Mouse (Mus musculus): Measurements from ENCODE around the gene Smg8.
"Not testable (repeated sequence)": the region's sequence is repeated elsewhere in the genome, so short reads cannot be mapped to it uniquely, and the experiment has no call there.

Gene Smg8

GRCm38 (mm10) chr11:87062087-87062486, 24.5 kb downstream of the Smg8 start:
- Histone ChIP-seq H3K4me3 (replicated peaks; ENCODE audit: low read length) (no peak overlapping the region), H3K27me3 (ENCODE audit: insufficient read depth, low read length) (peaks cover 19% of the 10 kb centered on the region), H3K4me1 (replicated peaks; ENCODE audit: low read depth, low read length) (no peaks in the 10 kb centered on the region; the same call in 1 of the 2 replicates), H3K9me3 (ENCODE audit: low read length) (no peaks in the 10 kb centered on the region), H3K36me3 (ENCODE audit: insufficient read depth, low read length) (no peaks in the 10 kb centered on the region)
- TF ChIP-seq POU5F1 (IDR thresholded peaks at IDR 0.05; ENCODE audit: borderline replicate concordance, low read length) (no peak), NANOG (IDR thresholded peaks at IDR 0.05; ENCODE audit: borderline replicate concordance, low read length) (no peak), CTCF (conservative IDR thresholded peaks at IDR 0.05; ENCODE audit: low read length) (no peak)

DNA sequence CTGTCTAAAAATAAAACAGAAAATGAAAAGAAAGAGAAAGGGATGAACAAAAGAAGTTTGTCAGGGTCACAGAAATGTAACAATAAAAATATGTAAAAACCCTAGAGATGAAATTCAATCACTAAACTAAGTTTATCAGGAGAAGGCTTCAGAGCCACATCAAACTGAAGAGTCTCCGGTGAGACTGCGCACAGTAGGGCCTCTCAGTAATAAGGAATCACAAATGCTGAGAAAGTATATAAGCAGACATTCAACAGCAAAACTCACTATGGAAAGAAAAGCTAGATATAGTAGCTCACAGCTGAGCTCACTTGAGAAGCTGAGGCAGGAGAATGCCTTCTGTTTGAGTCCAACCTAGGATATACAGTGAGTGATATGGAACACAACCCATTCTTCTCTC, 26.2 kb downstream of the Smg8 start:
- Histone ChIP-seq H3K36me3 (ENCODE audit: insufficient read depth, low read length) (no peaks in the 10 kb centered on the region), H3K9me3 (ENCODE audit: low read length) (no peaks in the 10 kb centered on the region), H3K4me3 (replicated peaks; ENCODE audit: low read length) (no peak overlapping the region), H3K4me1 (replicated peaks; ENCODE audit: low read depth, low read length) (no peaks in the 10 kb centered on the region; the same call in 1 of the 2 replicates), H3K27me3 (ENCODE audit: insufficient read depth, low read length) (peaks cover 12% of the 10 kb centered on the region; the same call in 1 of the 2 replicates)
- TF ChIP-seq CTCF (conservative IDR thresholded peaks at IDR 0.05; ENCODE audit: low read length) = no peak
- no peak for TF ChIP-seq POU5F1 (IDR thresholded peaks at IDR 0.05; ENCODE audit: borderline replicate concordance, low read length)
- no peak for TF ChIP-seq NANOG (IDR thresholded peaks at IDR 0.05; ENCODE audit: borderline replicate concordance, low read length)

GRCm38 (mm10) chr11:87056286-87056685, 30.3 kb downstream of the Smg8 start:
- TF ChIP-seq NANOG (IDR thresholded peaks at IDR 0.05; ENCODE audit: borderline replicate concordance, low read length) (no peak), POU5F1 (IDR thresholded peaks at IDR 0.05; ENCODE audit: borderline replicate concordance, low read length) (no peak), CTCF (conservative IDR thresholded peaks at IDR 0.05; ENCODE audit: low read length) (no peak)
- no peaks in the 10 kb centered on the region for H3K9me3 ChIP-seq (ENCODE audit: low read length)
- no peaks in the 10 kb centered on the region for H3K27me3 ChIP-seq (ENCODE audit: insufficient read depth, low read length)
- no peaks in the 10 kb centered on the region for H3K36me3 ChIP-seq (ENCODE audit: insufficient read depth, low read length)
- no peaks in the 10 kb centered on the region for H3K4me1 ChIP-seq (replicated peaks; ENCODE audit: low read depth, low read length)
- H3K4me3 ChIP-seq (replicated peaks; ENCODE audit: low read length) = no peak overlapping the region

- H3K4me1 ChIP-seq (replicated peaks; ENCODE audit: low read depth, low read length); H3K4me3 ChIP-seq (replicated peaks; ENCODE audit: low read length); H3K36me3 ChIP-seq (ENCODE audit: insufficient read depth, low read length); H3K9me3 ChIP-seq (ENCODE audit: low read length); H3K27me3 ChIP-seq (ENCODE audit: insufficient read depth, low read length): not testable (repeated sequence)
These were observed 37.7 kb downstream of the Smg8 start for GRCm38 (mm10) chr11:87048900-87049299.

DNA sequence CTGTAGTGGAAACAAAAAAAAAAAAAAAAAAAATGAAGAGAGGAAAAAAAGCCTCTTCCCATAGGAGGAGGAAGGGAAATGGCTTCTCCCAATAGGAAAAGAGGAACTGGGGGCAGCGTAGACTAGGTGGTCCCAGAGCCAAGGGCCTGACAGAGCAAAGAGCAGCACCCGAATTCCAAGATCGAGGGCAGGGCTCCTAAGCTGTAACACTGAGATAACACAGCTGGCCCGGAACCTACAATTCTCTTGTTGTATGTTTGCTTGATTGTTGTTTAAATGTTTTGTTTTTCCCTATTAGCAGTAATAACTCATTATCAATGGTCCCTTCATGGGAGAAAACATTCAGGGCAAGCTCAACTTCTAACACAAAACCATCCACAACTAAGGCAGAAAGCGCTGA, 39.6 kb downstream of the Smg8 start:
- no peaks in the 10 kb centered on the region for H3K9me3 ChIP-seq (ENCODE audit: low read length)
- TF ChIP-seq CTCF (conservative IDR thresholded peaks at IDR 0.05; ENCODE audit: low read length) = no peak
- TF ChIP-seq POU5F1 (IDR thresholded peaks at IDR 0.05; ENCODE audit: borderline replicate concordance, low read length) = no peak
- TF ChIP-seq NANOG (IDR thresholded peaks at IDR 0.05; ENCODE audit: borderline replicate concordance, low read length) = no peak
- no peak overlapping the region for H3K4me3 ChIP-seq (replicated peaks; ENCODE audit: low read length)
- H3K36me3 ChIP-seq (ENCODE audit: insufficient read depth, low read length) = no peaks in the 10 kb centered on the region
- no peaks in the 10 kb centered on the region for H3K27me3 ChIP-seq (ENCODE audit: insufficient read depth, low read length)
- no peaks in the 10 kb centered on the region for H3K4me1 ChIP-seq (replicated peaks; ENCODE audit: low read depth, low read length)

DNA sequence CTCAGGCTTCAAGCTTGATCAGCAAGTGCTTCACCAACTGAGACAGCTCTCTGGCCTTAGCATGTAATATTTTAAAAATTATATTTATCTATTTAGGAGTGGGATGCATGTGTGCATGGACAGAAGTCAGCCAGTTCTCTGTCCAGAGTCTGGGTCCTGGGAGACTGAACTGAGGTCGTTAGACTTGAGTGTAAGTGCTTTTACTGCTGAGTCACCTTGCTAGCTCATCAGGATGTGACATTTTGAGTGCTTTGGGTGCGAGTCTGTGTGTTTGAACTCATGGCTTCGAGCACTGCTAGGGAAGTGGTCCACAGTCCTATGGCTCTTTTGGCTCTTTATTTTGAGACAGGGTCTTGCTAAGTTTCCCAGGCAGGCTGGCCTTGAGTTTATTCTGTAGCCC, 43.5 kb downstream of the Smg8 start:
- TF ChIP-seq POU5F1 (IDR thresholded peaks at IDR 0.05; ENCODE audit: borderline replicate concordance, low read length) (no peak), CTCF (conservative IDR thresholded peaks at IDR 0.05; ENCODE audit: low read length) (no peak), NANOG (IDR thresholded peaks at IDR 0.05; ENCODE audit: borderline replicate concordance, low read length) (no peak)
- Histone ChIP-seq H3K36me3 (ENCODE audit: insufficient read depth, low read length) (no peaks in the 10 kb centered on the region), H3K4me3 (replicated peaks; ENCODE audit: low read length) (no peak overlapping the region), H3K9me3 (ENCODE audit: low read length) (no peaks in the 10 kb centered on the region), H3K4me1 (replicated peaks; ENCODE audit: low read depth, low read length) (no peaks in the 10 kb centered on the region), H3K27me3 (ENCODE audit: insufficient read depth, low read length) (0 out of 2 replicates have a peak, but pooled peaks cover 2% of the 10 kb centered on the region)

GRCm38 (mm10) chr11:87039307-87039963, 47.1 kb downstream of the Smg8 start:
- H3K4me3 ChIP-seq (replicated peaks; ENCODE audit: low read length) = no peak overlapping the region
- no peaks in the 10 kb centered on the region for H3K4me1 ChIP-seq (replicated peaks; ENCODE audit: low read depth, low read length)
- no peaks in the 10 kb centered on the region for H3K36me3 ChIP-seq (ENCODE audit: insufficient read depth, low read length)

GRCm38 (mm10) chr11:87036180-87036579, 50.4 kb downstream of the Smg8 start:
- Histone ChIP-seq H3K27me3 (ENCODE audit: insufficient read depth, low read length) (0 out of 2 replicates have a peak, but pooled peaks cover 2% of the 10 kb centered on the region), H3K4me1 (replicated peaks; ENCODE audit: low read depth, low read length) (no peaks in the 10 kb centered on the region), H3K9me3 (ENCODE audit: low read length) (no peaks in the 10 kb centered on the region), H3K36me3 (ENCODE audit: insufficient read depth, low read length) (no peaks in the 10 kb centered on the region), H3K4me3 (replicated peaks; ENCODE audit: low read length) (no peak overlapping the region)
- peak; percentile 58 for TF ChIP-seq CTCF (conservative IDR thresholded peaks at IDR 0.05; ENCODE audit: low read length)
- TF ChIP-seq POU5F1 (IDR thresholded peaks at IDR 0.05; ENCODE audit: borderline replicate concordance, low read length) = no peak
- TF ChIP-seq NANOG (IDR thresholded peaks at IDR 0.05; ENCODE audit: borderline replicate concordance, low read length) = no peak

More at GRCm38 (mm10) chr11:87039307-87039963, 47.1 kb downstream of the Smg8 start:
- TF ChIP-seq NANOG (IDR thresholded peaks at IDR 0.05; ENCODE audit: borderline replicate concordance, low read length) (no peak), POU5F1 (IDR thresholded peaks at IDR 0.05; ENCODE audit: borderline replicate concordance, low read length) (no peak), CTCF (conservative IDR thresholded peaks at IDR 0.05; ENCODE audit: low read length) (no peak)
- H3K27me3 ChIP-seq (ENCODE audit: insufficient read depth, low read length) = 0 out of 2 replicates have a peak, but pooled peaks cover 2% of the 10 kb centered on the region
- no peaks in the 10 kb centered on the region for H3K9me3 ChIP-seq (ENCODE audit: low read length)

DNA sequence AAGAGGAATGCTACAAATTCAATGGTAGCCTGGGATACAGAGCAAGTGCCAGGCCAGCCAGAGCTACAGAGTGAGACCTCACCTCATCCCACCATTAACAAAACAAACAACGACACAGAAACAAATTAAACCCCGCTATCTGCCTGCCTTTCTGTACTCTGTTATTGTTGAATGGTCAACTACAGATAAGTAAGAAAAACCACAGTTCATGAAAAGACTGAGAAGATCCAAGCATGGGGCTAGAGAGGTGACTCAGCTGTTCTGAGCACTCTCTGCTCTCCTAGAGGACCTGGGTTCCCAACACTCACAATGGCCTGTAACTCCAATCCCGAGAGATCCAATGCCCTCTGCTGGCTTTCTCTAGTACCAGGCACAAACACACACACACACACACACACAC, 58.4 kb downstream of the Smg8 start:
- no peaks in the 10 kb centered on the region for H3K9me3 ChIP-seq (ENCODE audit: low read length)
- peaks cover 5% of the 10 kb centered on the region for H3K4me1 ChIP-seq (replicated peaks; ENCODE audit: low read depth, low read length)
- no peaks in the 10 kb centered on the region for H3K36me3 ChIP-seq (ENCODE audit: insufficient read depth, low read length)
- H3K4me3 ChIP-seq (replicated peaks; ENCODE audit: low read length) = no peak overlapping the region
- H3K27me3 ChIP-seq (ENCODE audit: insufficient read depth, low read length) = no peaks in the 10 kb centered on the region
- TF ChIP-seq NANOG (IDR thresholded peaks at IDR 0.05; ENCODE audit: borderline replicate concordance, low read length) (no peak), POU5F1 (IDR thresholded peaks at IDR 0.05; ENCODE audit: borderline replicate concordance, low read length) (no peak), CTCF (conservative IDR thresholded peaks at IDR 0.05; ENCODE audit: low read length) (no peak)
